Mouse (Mus musculus) neural tube, embryonic 12.5 days (tissue): ENCODE measurements around the gene Actr10. TPM values are rescaled to one million over a fixed set of nuclear protein-coding genes. Genes with fewer than 3 reads are reported as not detected.

ENCODE experiments used
- ATAC-seq: fragments of 200-750 bp; cut with Nextera tagmentation; 2 replicates; pipeline ENCODE4 v1.8.0; 2017; ENCODE audit warnings: low read depth, mild to moderate bottlenecking, moderate TSS enrichment, moderate library complexity; ENCODE audit not compliant: low FRiP score
- H3K27ac ChIP-seq: fragments of 300-500 bp; sonication (generic); 2 replicates; pipeline ENCODE4 v1.5.1; 2016
- H3K27me3 ChIP-seq: fragments of 300-500 bp; sonication (generic); replicated peaks from 2 replicates; pipeline ENCODE4 v1.6.1; 2016; ENCODE audit warnings: mild to moderate bottlenecking
- H3K36me3 ChIP-seq: fragments of 300-500 bp; sonication (generic); 2 replicates; pipeline ENCODE4 v1.6.1; 2016; ENCODE audit warnings: mild to moderate bottlenecking
- H3K4me1 ChIP-seq: fragments of 300-500 bp; sonication (generic); 2 replicates; pipeline ENCODE4 v1.6.1; 2016
- H3K4me2 ChIP-seq: fragments of 300-500 bp; sonication (generic); replicated peaks from 2 replicates; pipeline ENCODE4 v1.6.1; 2016; ENCODE audit warnings: mild to moderate bottlenecking
- H3K4me3 ChIP-seq: fragments of 300-500 bp; sonication (generic); 2 replicates; pipeline ENCODE4 v1.5.1; 2016
- H3K9ac ChIP-seq: fragments of 300-500 bp; sonication (generic); 2 replicates; pipeline ENCODE4 v1.6.1; 2016; ENCODE audit warnings: mild to moderate bottlenecking
- H3K9me3 ChIP-seq: fragments of 300-500 bp; sonication (generic); 2 replicates; pipeline ENCODE4 v1.6.1; 2016; ENCODE audit warnings: mild to moderate bottlenecking
- WGBS: fragments of 180-500 bp; shearing (Covaris S2); methylation state at CpG from one replicate; pipeline ENCODE4 v1.1.7; 2016; 5-methylcytosine and 5-hydroxymethylcytosine counted together
- polyA plus RNA-seq: library from polyadenylated mRNA; unstranded; fragments of >200 nt; fragmentation: Nextera tagmentation; extraction: Ambion mirVana; gene quantifications from 2 replicates; pipeline ENCODE4 v1.2.1, GENCODE M21; 2016

Actr10 gene
- polyA plus RNA-seq, 1 experiment from 2014 or later: 267 TPM

DNA sequence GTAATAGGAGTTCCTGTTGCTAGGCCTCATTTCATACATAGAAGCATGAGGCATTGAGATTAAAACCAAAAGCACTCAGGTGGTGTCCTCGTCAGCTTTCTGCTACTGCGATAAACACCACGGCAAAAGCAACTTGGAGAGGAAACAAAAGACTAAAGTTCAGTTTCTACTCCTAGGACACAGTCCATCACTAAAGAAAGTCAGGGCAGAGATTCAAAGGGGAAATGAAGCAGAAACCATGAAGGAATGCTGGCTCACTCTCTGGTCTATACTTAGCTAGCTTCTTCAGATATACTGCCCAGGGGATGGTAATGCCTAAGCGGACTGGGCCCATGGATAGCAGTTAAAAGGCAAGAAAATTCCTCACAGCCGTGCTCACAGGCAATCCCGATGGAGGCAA, 63.8 kb downstream of the Actr10 start:
- Histone ChIP-seq H3K9me3 (no peaks in the 10 kb centered on the region), H3K27me3 (no peaks in the 10 kb centered on the region), H3K27ac (no peak overlapping the region), H3K4me3 (no peak overlapping the region), H3K4me2 (no peak overlapping the region), H3K4me1 (no peaks in the 10 kb centered on the region), H3K36me3 (peaks cover 45% of the 10 kb centered on the region), H3K9ac (no peak overlapping the region)
- 61% methylated on average over 6 of the region's 6 CpGs for WGBS
- ATAC-seq: no peak

- no peak overlapping the region for H3K4me2 ChIP-seq
- ATAC-seq: no peak
- H3K27me3 ChIP-seq: no peaks in the 10 kb centered on the region
- no peak overlapping the region for H3K9ac ChIP-seq
- H3K36me3 ChIP-seq: peaks cover 50% of the 10 kb centered on the region
- no peaks in the 10 kb centered on the region for H3K4me1 ChIP-seq
- no peaks in the 10 kb centered on the region for H3K9me3 ChIP-seq
- WGBS: 92% methylated on average over 5 of the region's 6 CpGs
- no peak overlapping the region for H3K4me3 ChIP-seq
- no peak overlapping the region for H3K27ac ChIP-seq
Observed at GRCm38 (mm10) chr12:71003760-71004426, 66.2 kb downstream of the Actr10 start.

- no peak overlapping the region for H3K9ac ChIP-seq
- H3K36me3 ChIP-seq: peaks cover 56% of the 10 kb centered on the region
- no peaks in the 10 kb centered on the region for H3K9me3 ChIP-seq
- no peak overlapping the region for H3K4me2 ChIP-seq
- no peaks in the 10 kb centered on the region for H3K4me1 ChIP-seq
- no peak for ATAC-seq
- H3K27me3 ChIP-seq: no peaks in the 10 kb centered on the region
- H3K4me3 ChIP-seq: no peak overlapping the region
- H3K27ac ChIP-seq: no peak overlapping the region
- 95% methylated on average over 6 of the region's 6 CpGs for WGBS
Observed at GRCm38 (mm10) chr12:71006141-71006540, 68.5 kb downstream of the Actr10 start.

DNA sequence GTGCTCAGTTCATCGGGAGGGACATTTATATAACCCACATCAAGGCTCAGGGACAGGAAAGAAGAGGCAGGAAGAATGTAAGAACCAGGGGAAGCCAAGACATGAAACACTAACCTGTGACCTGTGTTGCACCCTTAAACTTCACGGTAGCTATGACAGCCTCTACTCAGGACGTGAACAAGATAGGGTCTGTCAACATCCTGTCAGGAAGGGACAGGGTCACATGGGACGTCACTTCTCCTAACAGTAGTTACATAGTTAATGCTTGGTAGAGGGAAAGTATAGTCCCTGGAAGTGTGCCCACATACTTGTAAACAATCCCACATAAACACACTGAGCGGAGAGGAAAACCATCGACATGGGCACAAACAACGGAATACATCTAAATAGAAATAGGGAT, 69.2 kb downstream of the Actr10 start:
- no peak for ATAC-seq
- no peak overlapping the region for H3K4me2 ChIP-seq
- 91% methylated on average over 7 of the region's 7 CpGs for WGBS
- H3K9me3 ChIP-seq: no peaks in the 10 kb centered on the region
- no peaks in the 10 kb centered on the region for H3K27me3 ChIP-seq
- no peak overlapping the region for H3K9ac ChIP-seq
- no peak overlapping the region for H3K27ac ChIP-seq
- H3K36me3 ChIP-seq: peaks cover 56% of the 10 kb centered on the region
- no peak overlapping the region for H3K4me3 ChIP-seq
- H3K4me1 ChIP-seq: no peaks in the 10 kb centered on the region

- 76% methylated on average over 4 of the region's 4 CpGs for WGBS
- no peak overlapping the region for H3K4me3 ChIP-seq
- no peak overlapping the region for H3K4me2 ChIP-seq
- no peaks in the 10 kb centered on the region for H3K27me3 ChIP-seq
- H3K9me3 ChIP-seq: no peaks in the 10 kb centered on the region
- peaks cover 15% of the 10 kb centered on the region for H3K4me1 ChIP-seq
- no peak overlapping the region for H3K27ac ChIP-seq
- no peak for ATAC-seq
- peaks cover 49% of the 10 kb centered on the region for H3K36me3 ChIP-seq
- H3K9ac ChIP-seq: no peak overlapping the region
Observed at GRCm38 (mm10) chr12:71009769-71010168, 72.1 kb downstream of the Actr10 start.

Other genes with a start within 250 kb of the Actr10 start
- gene Frmd6, start 112.3 kb upstream of the Actr10 start, polyA plus RNA-seq: 18.8 and 23.2 TPM in 2 replicates
- gene Psma3, start 36.8 kb downstream of the Actr10 start, polyA plus RNA-seq: 543 and 554 TPM in 2 replicates
- gene Arid4a, start 78.1 kb downstream of the Actr10 start, polyA plus RNA-seq: 36.7 and 39.5 TPM in 2 replicates
- gene Tomm20l, start 173.6 kb downstream of the Actr10 start, polyA plus RNA-seq: not detected in 2 replicates
- 79.4 and 86.6 TPM in 2 replicates for gene Timm9, start 198.8 kb downstream of the Actr10 start, polyA plus RNA-seq
- gene 2700049A03Rik, start 199.0 kb downstream of the Actr10 start, polyA plus RNA-seq: 15.1 and 16.1 TPM in 2 replicates